Mouse (Mus musculus) neural tube, embryonic 14.5 days (tissue): Measurements from ENCODE around the gene Slc38a1. TPM values are rescaled to one million over a fixed set of nuclear protein-coding genes. Genes with fewer than 3 reads are reported as not detected.

ENCODE experiments used
- ATAC-seq: fragments of 200-750 bp; cut with Nextera tagmentation; 2 replicates; pipeline ENCODE4 v1.8.0; 2017; ENCODE audit warnings: low read depth, mild to moderate bottlenecking, moderate TSS enrichment, moderate library complexity
- H3K27ac ChIP-seq: fragments of 300-500 bp; sonication (generic); 2 replicates; pipeline ENCODE4 v1.5.1; 2014; ENCODE audit warnings: low read depth, mild to moderate bottlenecking, control low read depth, low read length, moderate library complexity, mixed read lengths
- H3K27me3 ChIP-seq: fragments of 300-500 bp; sonication (generic); 2 replicates; pipeline ENCODE4 v1.6.1; 2014; ENCODE audit warnings: low read length; ENCODE audit not compliant: control insufficient read depth, insufficient read depth
- H3K36me3 ChIP-seq: fragments of 300-500 bp; sonication (generic); 2 replicates; pipeline ENCODE4 v1.6.1; 2014; ENCODE audit warnings: low read length, mixed read lengths; ENCODE audit not compliant: control insufficient read depth, insufficient read depth
- H3K4me1 ChIP-seq: fragments of 300-500 bp; sonication (generic); 2 replicates; pipeline ENCODE4 v1.6.1; 2014; ENCODE audit warnings: low read length; ENCODE audit not compliant: control insufficient read depth, insufficient read depth
- H3K4me2 ChIP-seq: fragments of 300-500 bp; sonication (generic); 2 replicates; pipeline ENCODE4 v1.6.1; 2014; ENCODE audit warnings: mild to moderate bottlenecking, low read depth, low read length, control low read depth
- H3K4me3 ChIP-seq: fragments of 300-500 bp; sonication (generic); 2 replicates; pipeline ENCODE4 v1.5.1; 2014; ENCODE audit warnings: low read depth, low read length, control low read depth, mixed read lengths
- H3K9ac ChIP-seq: fragments of 300-500 bp; sonication (generic); replicated peaks from 2 replicates; pipeline ENCODE4 v1.6.1; 2014; ENCODE audit warnings: low read depth, mild to moderate bottlenecking, control low read depth, low read length, mixed read lengths
- H3K9me3 ChIP-seq: fragments of 300-500 bp; sonication (generic); 2 replicates; pipeline ENCODE4 v1.6.1; 2016; ENCODE audit warnings: low read length; ENCODE audit not compliant: control insufficient read depth
- WGBS: fragments of 180-500 bp; shearing (Covaris S2); extraction: QIAGEN DNeasy Blood & Tissue Kit; methylation state at CpG from one replicate; pipeline ENCODE4 v1.1.7; 2014; 5-methylcytosine and 5-hydroxymethylcytosine counted together
- polyA plus RNA-seq: library from polyadenylated mRNA; unstranded; fragments of >200 nt; fragmentation: Nextera tagmentation; extraction: Ambion mirVana; gene quantifications from 2 replicates; pipeline ENCODE4 v1.2.1, GENCODE M21; 2014

Slc38a1 gene
- polyA plus RNA-seq, 1 experiment from 2014 or later, result 173 TPM

GRCm38 (mm10) chr15:96608671-96609070 is 34.0 kb downstream of the Slc38a1 start:
- H3K9me3 ChIP-seq, result no peaks in the 10 kb centered on the region
- ATAC-seq, result no peak
- H3K4me1 ChIP-seq, result no peaks in the 10 kb centered on the region
- H3K4me2 ChIP-seq, result no peak overlapping the region
- peaks cover 38% of the 10 kb centered on the region for H3K36me3 ChIP-seq
- H3K27ac ChIP-seq, result no peak overlapping the region
- H3K9ac ChIP-seq, result no peak overlapping the region
- 85% methylated on average over 7 of the region's 7 CpGs for WGBS
- H3K4me3 ChIP-seq, result no peak overlapping the region
- no peaks in the 10 kb centered on the region for H3K27me3 ChIP-seq

GRCm38 (mm10) chr15:96607422-96607821 is 35.3 kb downstream of the Slc38a1 start:
- peaks cover 28% of the 10 kb centered on the region for H3K36me3 ChIP-seq
- no peaks in the 10 kb centered on the region for H3K27me3 ChIP-seq
- no peak overlapping the region for H3K4me3 ChIP-seq
- H3K4me2 ChIP-seq, result no peak overlapping the region
- no peaks in the 10 kb centered on the region for H3K9me3 ChIP-seq
- H3K4me1 ChIP-seq, result no peaks in the 10 kb centered on the region
- H3K9ac ChIP-seq, result no peak overlapping the region
- no peak overlapping the region for H3K27ac ChIP-seq
- 85% methylated on average over 5 of the region's 5 CpGs for WGBS
- no peak for ATAC-seq

GRCm38 (mm10) chr15:96604282-96604681 is 38.4 kb downstream of the Slc38a1 start:
- Histone ChIP-seq H3K4me1 (no peaks in the 10 kb centered on the region), H3K27me3 (no peaks in the 10 kb centered on the region), H3K36me3 (peaks cover 8% of the 10 kb centered on the region; the same call in 1 of the 2 replicates), H3K4me2 (no peak overlapping the region), H3K9me3 (no peaks in the 10 kb centered on the region), H3K9ac (no peak overlapping the region), H3K4me3 (no peak overlapping the region), H3K27ac (no peak overlapping the region)
- peak; percentile 59; the same call in 1 of the 2 replicates for ATAC-seq
- 61% methylated on average over 10 of the region's 10 CpGs for WGBS

GRCm38 (mm10) chr15:96602043-96602442 is 40.7 kb downstream of the Slc38a1 start:
- Histone ChIP-seq H3K4me2 (no peak overlapping the region), H3K9me3 (no peaks in the 10 kb centered on the region), H3K4me3 (no peak overlapping the region), H3K9ac (no peak overlapping the region), H3K36me3 (no peaks in the 10 kb centered on the region), H3K27me3 (no peaks in the 10 kb centered on the region), H3K27ac (no peak overlapping the region), H3K4me1 (peaks cover 6% of the 10 kb centered on the region; the same call in 1 of the 2 replicates)
- 81% methylated on average over 16 of the region's 16 CpGs for WGBS
- ATAC-seq, result no peak

- no peaks in the 10 kb centered on the region for H3K9me3 ChIP-seq
- no peak overlapping the region for H3K4me3 ChIP-seq
- H3K9ac ChIP-seq, result no peak overlapping the region
- peak; percentile 39; the same call in 1 of the 2 replicates for ATAC-seq
- 68% methylated on average over 21 of the region's 21 CpGs for WGBS
- H3K27ac ChIP-seq, result no peak overlapping the region
- H3K4me2 ChIP-seq, result no peak overlapping the region
- H3K4me1 ChIP-seq, result peaks cover 6% of the 10 kb centered on the region; the same call in 1 of the 2 replicates
- no peaks in the 10 kb centered on the region for H3K27me3 ChIP-seq
- H3K36me3 ChIP-seq, result no peaks in the 10 kb centered on the region
These were observed 42.6 kb downstream of the Slc38a1 start for GRCm38 (mm10) chr15:96599852-96600781.

- Histone ChIP-seq H3K9me3 (no peaks in the 10 kb centered on the region), H3K27me3 (no peaks in the 10 kb centered on the region), H3K4me1 (peaks cover 6% of the 10 kb centered on the region; the same call in 1 of the 2 replicates), H3K36me3 (no peaks in the 10 kb centered on the region), H3K27ac (no peak overlapping the region), H3K9ac (no peak overlapping the region), H3K4me2 (no peak overlapping the region), H3K4me3 (no peak overlapping the region)
- 54% methylated on average over 11 of the region's 11 CpGs for WGBS
- no peak for ATAC-seq
These were observed 43.7 kb downstream of the Slc38a1 start for GRCm38 (mm10) chr15:96598888-96599578.

- H3K27ac ChIP-seq, result no peak overlapping the region
- H3K9ac ChIP-seq, result no peak overlapping the region
- no peaks in the 10 kb centered on the region for H3K9me3 ChIP-seq
- H3K4me1 ChIP-seq, result peaks cover 15% of the 10 kb centered on the region
- 85% methylated on average over 9 of the region's 9 CpGs for WGBS
- H3K4me2 ChIP-seq, result no peak overlapping the region
- ATAC-seq, result no peak
- no peak overlapping the region for H3K4me3 ChIP-seq
- H3K27me3 ChIP-seq, result no peaks in the 10 kb centered on the region
- H3K36me3 ChIP-seq, result no peaks in the 10 kb centered on the region
These were observed 45.6 kb downstream of the Slc38a1 start for GRCm38 (mm10) chr15:96597116-96597515.

GRCm38 (mm10) chr15:96594316-96594715 is 48.4 kb downstream of the Slc38a1 start:
- no peak overlapping the region for H3K27ac ChIP-seq
- peaks cover 15% of the 10 kb centered on the region for H3K4me1 ChIP-seq
- no peak overlapping the region for H3K4me2 ChIP-seq
- H3K9me3 ChIP-seq, result no peaks in the 10 kb centered on the region
- whole genome bisulfite sequencing, result 94% methylated on average over 7 of the region's 7 CpGs
- no peak for ATAC-seq
- no peaks in the 10 kb centered on the region for H3K27me3 ChIP-seq
- H3K9ac ChIP-seq, result no peak overlapping the region
- H3K36me3 ChIP-seq, result peaks cover 13% of the 10 kb centered on the region
- H3K4me3 ChIP-seq, result no peak overlapping the region

- no peak overlapping the region for H3K9ac ChIP-seq
- peaks cover 14% of the 10 kb centered on the region for H3K4me1 ChIP-seq
- peaks cover 13% of the 10 kb centered on the region for H3K36me3 ChIP-seq
- WGBS, result 82% methylated on average over 7 of the region's 7 CpGs
- H3K4me3 ChIP-seq, result no peak overlapping the region
- no peak overlapping the region for H3K4me2 ChIP-seq
- H3K9me3 ChIP-seq, result no peaks in the 10 kb centered on the region
- ATAC-seq, result no peak
- no peak overlapping the region for H3K27ac ChIP-seq
- no peaks in the 10 kb centered on the region for H3K27me3 ChIP-seq
These were observed 48.8 kb downstream of the Slc38a1 start for GRCm38 (mm10) chr15:96593866-96594265.
